Mouse (Mus musculus) embryo, embryonic 9.5 days (tissue): ENCODE data around the gene Fndc4.

ENCODE experiments used
- DNase-seq: peaks from one replicate; pipeline ENCODE4 v3.0.0-alpha.2; 2017; ENCODE audit errors: extremely low spot score

Fndc4 gene

DNA sequence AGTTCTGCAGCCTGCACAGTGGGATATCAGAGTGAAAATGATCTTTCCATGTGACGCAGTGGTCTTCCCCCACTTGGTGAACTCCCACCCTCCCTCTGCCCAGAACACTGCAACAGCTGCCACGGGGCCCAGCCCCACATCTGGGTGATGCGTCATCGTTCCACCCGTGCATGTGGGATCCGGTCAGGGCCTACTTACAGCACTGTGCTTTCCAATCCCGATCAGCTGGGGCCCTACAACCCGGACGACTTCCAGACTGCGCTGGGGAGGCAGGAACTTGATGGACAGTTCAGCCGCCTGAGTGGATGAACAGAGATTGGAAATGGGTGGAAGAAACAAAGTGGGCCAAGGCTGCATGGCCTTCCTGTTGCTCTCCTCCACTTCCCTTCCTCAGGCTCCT is 38.3 kb downstream of the Fndc4 start:
- no peak for DNase-seq

- DNase-seq: no peak
These were observed 39.9 kb downstream of the Fndc4 start for GRCm38 (mm10) chr5:31255971-31256370.

DNA sequence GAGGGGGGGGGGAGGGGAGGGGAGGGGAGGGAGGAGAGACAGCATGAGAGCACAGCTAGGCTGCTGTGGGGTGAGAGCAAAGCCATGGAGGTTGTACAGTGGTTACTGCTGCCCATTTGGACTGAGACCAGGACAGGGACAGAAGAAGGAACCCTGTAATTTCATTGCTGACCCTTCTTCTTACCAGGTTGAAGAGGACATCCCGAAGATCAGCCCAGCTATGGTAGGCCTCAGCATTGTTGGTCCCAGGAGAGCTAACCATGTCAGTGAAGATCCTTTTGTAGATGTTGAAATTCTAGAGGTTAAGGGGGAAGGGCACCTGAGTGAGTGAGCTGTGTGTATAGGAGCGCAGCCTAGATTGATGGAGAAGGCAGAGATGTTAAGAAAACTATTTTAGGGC is 40.5 kb downstream of the Fndc4 start:
- no peak for DNase-seq

- no peak for DNase-seq
These were observed 41.0 kb downstream of the Fndc4 start for GRCm38 (mm10) chr5:31254901-31255300.

DNA sequence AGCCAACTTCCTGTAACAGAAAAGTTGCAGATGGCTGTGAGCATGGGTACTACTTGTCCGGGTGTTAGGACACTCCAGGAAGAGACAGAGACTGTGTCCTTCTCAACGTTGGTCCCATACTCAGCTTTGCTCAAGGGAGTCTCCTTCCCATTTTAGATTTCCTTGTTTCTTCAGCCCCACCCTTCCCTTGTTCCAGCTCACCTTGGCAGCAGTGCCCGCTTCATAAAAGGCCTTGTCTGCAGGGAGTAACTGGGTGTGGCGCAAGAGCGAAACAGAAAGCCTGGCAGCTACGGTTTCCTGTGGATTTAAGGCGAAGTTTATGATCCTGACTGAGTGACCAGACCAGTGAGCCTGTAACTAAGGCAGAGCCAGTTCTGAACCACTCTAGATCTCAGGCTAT is 41.4 kb downstream of the Fndc4 start:
- DNase-seq: no peak

DNA sequence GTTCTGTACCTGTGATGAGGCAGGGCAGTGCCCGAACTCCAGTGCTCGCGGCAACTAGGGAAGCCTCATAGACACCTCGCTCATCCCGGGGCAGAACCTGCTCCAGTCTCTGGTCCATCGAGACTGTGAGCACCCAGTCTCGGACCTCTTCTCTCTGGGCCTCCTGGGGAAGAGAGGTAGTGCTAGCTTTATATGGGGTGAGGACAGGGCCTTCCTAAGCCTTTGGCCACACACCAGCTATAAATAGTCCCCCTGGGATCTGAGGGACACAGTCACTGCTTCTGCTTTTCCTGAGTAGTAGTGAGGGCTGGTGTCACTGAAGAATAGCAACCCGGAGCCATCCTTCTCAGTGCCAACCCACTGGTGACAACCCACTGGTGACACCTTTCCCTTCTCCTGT is 42.1 kb downstream of the Fndc4 start:
- DNase-seq: no peak

GRCm38 (mm10) chr5:31252795-31253545 is 42.9 kb downstream of the Fndc4 start:
- peak; percentile 3 for DNase-seq

DNA sequence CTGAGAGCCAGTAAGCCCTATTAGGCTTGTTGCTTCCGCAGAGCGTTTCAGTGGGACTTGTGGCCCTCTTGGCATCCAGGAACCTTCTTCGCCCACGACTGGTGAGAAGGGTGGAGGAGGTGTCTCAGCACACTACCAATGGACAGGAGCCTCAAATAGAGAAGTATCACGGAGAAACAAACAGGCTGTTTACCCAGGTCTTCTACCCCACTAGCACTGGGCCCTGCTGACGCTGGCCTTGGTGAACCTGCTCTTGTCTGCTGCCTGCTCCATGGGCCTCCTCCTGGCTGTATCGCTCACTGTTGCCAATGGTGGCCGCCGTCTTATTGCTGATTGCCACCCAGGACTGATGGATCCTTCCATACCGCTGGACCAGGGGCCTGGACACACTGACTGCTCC is 43.7 kb downstream of the Fndc4 start:
- DNase-seq: no peak

GRCm38 (mm10) chr5:31251541-31252101 is 44.3 kb downstream of the Fndc4 start, which contains the start of gene Krtcap3:
Gene Krtcap3 (plus strand): TSS chr5:31251691.
- DNase-seq: peak; percentile 57

- DNase-seq: no peak
These were observed 45.2 kb downstream of the Fndc4 start for GRCm38 (mm10) chr5:31250716-31251115.
